Mouse (Mus musculus): ENCODE results near the gene Catsper2. TPM values are rescaled to one million over a fixed set of nuclear protein-coding genes. Genes with fewer than 3 reads are reported as not detected.

The Catsper2 gene
- total and polyA plus RNA-seq, 3 experiments, result 1.2 to 2.5 TPM; not detected in 1

GRCm38 (mm10) chr2:121358381-121358780 is 55.2 kb downstream of the Catsper2 start:
- peaks cover 0 to 4% of the 10 kb centered on the region in 2 experiments; a peak in 2 of 4 replicates for H3K4me1 ChIP-seq (ENCODE audit: control insufficient read depth in 1 of 2, insufficient read depth in 2 of 2, low read length in 2 of 2)

GRCm38 (mm10) chr2:121357961-121358360 is 55.6 kb downstream of the Catsper2 start:
- Histone ChIP-seq H3K4me1 (ENCODE audit: control insufficient read depth in 1 of 2, insufficient read depth in 2 of 2, low read length in 2 of 2) (peaks cover 0 to 4% of the 10 kb centered on the region in 2 experiments; a peak in 2 of 4 replicates), H3K4me3 (ENCODE audit: control insufficient read depth in 1 of 2, insufficient read depth in 1 of 2, low read depth in 2 of 2, low read length in 2 of 2) (no peak overlapping the region)

More at GRCm38 (mm10) chr2:121358381-121358780, 55.2 kb downstream of the Catsper2 start:
- Histone ChIP-seq H3K27me3 (ENCODE audit: control insufficient read depth in 1 of 2, insufficient read depth in 2 of 2, low read length in 2 of 2) (peaks cover 5 to 10% of the 10 kb centered on the region in 2 experiments), H3K9me3 (replicated peaks; ENCODE audit: insufficient read depth, low read length) (no peaks in the 10 kb centered on the region), H3K4me3 (ENCODE audit: control insufficient read depth in 1 of 2, insufficient read depth in 1 of 2, low read depth in 2 of 2, low read length in 2 of 2) (no peak overlapping the region), H3K36me3 (ENCODE audit: control insufficient read depth in 1 of 2, insufficient read depth in 2 of 2, low read length in 2 of 2) (no peaks in the 10 kb centered on the region; a peak in 1 of 4 replicates), H3K27ac (ENCODE audit: control insufficient read depth, low read depth, low read length) (no peak overlapping the region), H3K79me2 (ENCODE audit: control insufficient read depth, insufficient read depth, low read length, poor library complexity) (no peaks in the 10 kb centered on the region; the same call in 1 of the 2 replicates), H3K9ac (ENCODE audit: control insufficient read depth, low read depth, low read length, poor library complexity, severe bottlenecking) (no peak overlapping the region)
- 0 out of 2 replicates have a peak, but pooled peaks have one; percentile 34 for TF ChIP-seq SIN3A (IDR thresholded peaks at IDR 0.05; ENCODE audit: low read length)
- no peak for TF ChIP-seq MAZ (IDR thresholded peaks at IDR 0.05; ENCODE audit: low read depth, low read length)
- no peak for TF ChIP-seq ZKSCAN1 (IDR thresholded peaks at IDR 0.05; ENCODE audit: low read depth, low read length)
- peak; percentile 31 for DNase-seq (ENCODE audit: low read depth, low spot score)

GRCm38 (mm10) chr2:121357494-121357893 is 56.1 kb downstream of the Catsper2 start, which contains the start of gene Ckmt1:
Ckmt1 (plus strand) TSS chr2:121357714.
- Histone ChIP-seq H3K27me3 (ENCODE audit: control insufficient read depth in 1 of 2, insufficient read depth in 2 of 2, low read length in 2 of 2) (peaks cover 4 to 10% of the 10 kb centered on the region in 2 experiments), H3K36me3 (ENCODE audit: control insufficient read depth in 1 of 2, insufficient read depth in 2 of 2, low read length in 2 of 2) (no peaks in the 10 kb centered on the region; a peak in 1 of 4 replicates), H3K4me1 (ENCODE audit: control insufficient read depth in 1 of 2, insufficient read depth in 2 of 2, low read length in 2 of 2) (peaks cover 0 to 4% of the 10 kb centered on the region in 2 experiments; a peak in 2 of 4 replicates), H3K79me2 (ENCODE audit: control insufficient read depth, insufficient read depth, low read length, poor library complexity) (no peaks in the 10 kb centered on the region; the same call in 1 of the 2 replicates), H3K9me3 (replicated peaks; ENCODE audit: insufficient read depth, low read length) (no peaks in the 10 kb centered on the region), H3K27ac (ENCODE audit: control insufficient read depth, low read depth, low read length) (no peak within 1 kb of the TSS), H3K4me3 (ENCODE audit: control insufficient read depth in 1 of 2, insufficient read depth in 1 of 2, low read depth in 2 of 2, low read length in 2 of 2) (no peak within 1 kb of the TSS), H3K9ac (ENCODE audit: control insufficient read depth, low read depth, low read length, poor library complexity, severe bottlenecking) (no peak within 1 kb of the TSS)
- TF ChIP-seq POLR2AphosphoS5 (IDR thresholded peaks at IDR 0.05; ENCODE audit: borderline replicate concordance, low read depth, low read length) (no peak), TAL1 (IDR thresholded peaks at IDR 0.05; ENCODE audit: low read length) (no peak), GABPA (IDR thresholded peaks at IDR 0.05; ENCODE audit: low read depth, low read length) (no peak), SMC3 (IDR thresholded peaks at IDR 0.05; ENCODE audit: low read depth, low read length) (no peak), USF2 (IDR thresholded peaks at IDR 0.05; ENCODE audit: borderline replicate concordance in 1 of 2, insufficient read depth in 1 of 2, low read depth in 1 of 2, low read length in 2 of 2) (no peak), MEF2A (IDR thresholded peaks at IDR 0.05; ENCODE audit: extremely low read depth, insufficient replicate concordance, low read depth, low read length, poor library complexity, severe bottlenecking) (no peak), GATA1 (IDR thresholded peaks at IDR 0.05; ENCODE audit: low read depth, low read length) (no peak), MXI1 (IDR thresholded peaks at IDR 0.05; ENCODE audit: low read depth, low read length) (no peak), MAFK (IDR thresholded peaks at IDR 0.05; ENCODE audit: borderline replicate concordance, low read depth, low read length) (no peak), ZMIZ1 (IDR thresholded peaks at IDR 0.05; ENCODE audit: low read depth, low read length) (no peak), BHLHE40 (IDR thresholded peaks at IDR 0.05; ENCODE audit: borderline replicate concordance, low read depth, low read length) (no peak), ZNF384 (IDR thresholded peaks at IDR 0.05; ENCODE audit: low read depth, low read length) (no peak), ZKSCAN1 (IDR thresholded peaks at IDR 0.05; ENCODE audit: low read depth, low read length) (no peak), MYB (IDR thresholded peaks at IDR 0.05; ENCODE audit: low read depth, low read length) (no peak)
- no peak for DNase-seq (ENCODE audit: low read depth, low spot score)

More at GRCm38 (mm10) chr2:121357961-121358360, 55.6 kb downstream of the Catsper2 start:
- TF ChIP-seq ZKSCAN1 (IDR thresholded peaks at IDR 0.05; ENCODE audit: low read depth, low read length) (no peak), MYC (IDR thresholded peaks at IDR 0.05; ENCODE audit: low read depth, low read length) (no peak), E2F4 (IDR thresholded peaks at IDR 0.05; ENCODE audit: borderline replicate concordance, low read depth, low read length) (no peak), CTCF (IDR thresholded peaks at IDR 0.05 in 2 of 3, conservative IDR thresholded peaks at IDR 0.05 in 1 of 3; ENCODE audit: control insufficient read depth in 1 of 3, insufficient read depth in 1 of 3, low read depth in 2 of 3, low read length in 3 of 3, poor library complexity in 1 of 3, severe bottlenecking in 1 of 3) (no peak)
- Histone ChIP-seq H3K9me3 (replicated peaks; ENCODE audit: insufficient read depth, low read length) (no peaks in the 10 kb centered on the region), H3K79me2 (ENCODE audit: control insufficient read depth, insufficient read depth, low read length, poor library complexity) (no peaks in the 10 kb centered on the region; the same call in 1 of the 2 replicates), H3K9ac (ENCODE audit: control insufficient read depth, low read depth, low read length, poor library complexity, severe bottlenecking) (no peak overlapping the region), H3K27ac (ENCODE audit: control insufficient read depth, low read depth, low read length) (no peak overlapping the region), H3K27me3 (ENCODE audit: control insufficient read depth in 1 of 2, insufficient read depth in 2 of 2, low read length in 2 of 2) (peaks cover 4 to 10% of the 10 kb centered on the region in 2 experiments), H3K36me3 (ENCODE audit: control insufficient read depth in 1 of 2, insufficient read depth in 2 of 2, low read length in 2 of 2) (no peaks in the 10 kb centered on the region; a peak in 1 of 4 replicates)
- DNase-seq (ENCODE audit: low read depth, low spot score), result no peak
